Mouse (Mus musculus) forebrain, postnatal 0 days (tissue): Measurements from ENCODE around the gene Eml1. TPM values are rescaled to one million over a fixed set of nuclear protein-coding genes. Genes with fewer than 3 reads are reported as not detected.

Source experiments
- ATAC-seq: fragments of 200-750 bp; cut with Nextera tagmentation; 2 replicates; pipeline ENCODE4 v1.8.0; 2017; ENCODE audit warnings: mild to moderate bottlenecking, moderate library complexity
- DNase-seq: peaks from one replicate; pipeline ENCODE4 v3.0.0-alpha.2; 2015
- H3K27ac ChIP-seq: fragments of 300-500 bp; sonication (generic); 2 replicates; pipeline ENCODE4 v1.5.1; 2014; ENCODE audit warnings: low read depth, mild to moderate bottlenecking, antibody characterized with exemption, low read length, moderate library complexity, mixed read lengths
- H3K27me3 ChIP-seq: fragments of 300-500 bp; sonication (generic); 2 replicates; pipeline ENCODE4 v1.6.1; 2014; ENCODE audit warnings: mild to moderate bottlenecking, low read length, mixed read lengths; ENCODE audit not compliant: insufficient read depth
- H3K36me3 ChIP-seq: fragments of 300-500 bp; sonication (generic); 2 replicates; pipeline ENCODE4 v1.6.1; 2014; ENCODE audit warnings: mild to moderate bottlenecking, moderate library complexity; ENCODE audit not compliant: insufficient read depth
- H3K4me1 ChIP-seq: fragments of 300-500 bp; sonication (generic); 2 replicates; pipeline ENCODE4 v1.6.1; 2014; ENCODE audit warnings: antibody characterized with exemption; ENCODE audit not compliant: insufficient read depth
- H3K4me2 ChIP-seq: fragments of 300-500 bp; sonication (generic); 2 replicates; pipeline ENCODE4 v1.6.1; 2014; ENCODE audit warnings: low read depth, mild to moderate bottlenecking, moderate library complexity
- H3K4me3 ChIP-seq: fragments of 300-500 bp; sonication (generic); 2 replicates; pipeline ENCODE4 v1.5.1; 2014; ENCODE audit warnings: low read depth, low read length, mixed read lengths
- H3K9ac ChIP-seq: fragments of 300-500 bp; sonication (generic); 2 replicates; pipeline ENCODE4 v1.6.1; 2014; ENCODE audit warnings: mild to moderate bottlenecking
- H3K9me3 ChIP-seq: fragments of 300-500 bp; sonication (generic); 2 replicates; pipeline ENCODE4 v1.6.1; 2016; ENCODE audit warnings: low read length
- CTCF ChIP-seq: sonication (generic); IDR thresholded peaks from 2 replicates; pipeline ENCODE4 v1.5.1; 2016; ENCODE audit warnings: antibody characterized with exemption, control low read depth, low read depth
- WGBS: fragments of 180-500 bp; shearing (Covaris S2); extraction: QIAGEN DNeasy Blood & Tissue Kit; methylation state at CpG from one replicate; pipeline ENCODE4 v1.1.7; 2014; 5-methylcytosine and 5-hydroxymethylcytosine counted together
- polyA plus RNA-seq: library from polyadenylated mRNA; unstranded; fragments of >200 nt; fragmentation: Nextera tagmentation; extraction: Ambion mirVana; gene quantifications from 2 replicates; pipeline ENCODE4 v1.2.1, GENCODE M21; 2015
- total RNA-seq: library from RNA; depleted of rRNA; stranded (reverse); fragments of >200 nt; gene quantifications from 2 replicates; pipeline ENCODE4 v1.2.3, GENCODE M21; 2014

The Eml1 gene
- total and polyA plus RNA-seq, 2 experiments from 2014 or later, result 43.5 to 69.1 TPM

GRCm38 (mm10) chr12:108355271-108355670, 15.5 kb upstream of the Eml1 start:
- no peaks in the 10 kb centered on the region; the same call in 1 of the 2 replicates for H3K4me1 ChIP-seq
- H3K4me3 ChIP-seq, result no peak overlapping the region
- no peak overlapping the region for H3K4me2 ChIP-seq
- ATAC-seq (no peak), DNase-seq (no peak)
- no peak overlapping the region for H3K27ac ChIP-seq
- H3K27me3 ChIP-seq, result no peaks in the 10 kb centered on the region
- TF ChIP-seq CTCF, result no peak
- no peak overlapping the region for H3K9ac ChIP-seq
- H3K36me3 ChIP-seq, result no peaks in the 10 kb centered on the region; the same call in 1 of the 2 replicates
- WGBS, result 91% methylated on average over 1 of the region's 1 CpGs
- H3K9me3 ChIP-seq, result no peaks in the 10 kb centered on the region

- no peaks in the 10 kb centered on the region for H3K27me3 ChIP-seq
- no peaks in the 10 kb centered on the region; the same call in 1 of the 2 replicates for H3K36me3 ChIP-seq
- no peak for DNase-seq
- H3K4me3 ChIP-seq, result no peak overlapping the region
- no peaks in the 10 kb centered on the region; the same call in 1 of the 2 replicates for H3K4me1 ChIP-seq
- H3K4me2 ChIP-seq, result no peak overlapping the region
- peak; percentile 20; the same call in 1 of the 2 replicates for TF ChIP-seq CTCF
- no peaks in the 10 kb centered on the region for H3K9me3 ChIP-seq
- H3K9ac ChIP-seq, result no peak overlapping the region
- H3K27ac ChIP-seq, result no peak overlapping the region
- no peak for ATAC-seq
These were observed 14.8 kb upstream of the Eml1 start for GRCm38 (mm10) chr12:108355986-108356385.

GRCm38 (mm10) chr12:108363796-108364195, 7.0 kb upstream of the Eml1 start:
- H3K36me3 ChIP-seq, result no peaks in the 10 kb centered on the region
- H3K27me3 ChIP-seq, result no peaks in the 10 kb centered on the region
- no peak overlapping the region for H3K27ac ChIP-seq
- 4% methylated on average over 5 of the region's 5 CpGs for WGBS
- TF ChIP-seq CTCF, result peak; percentile 96
- H3K4me1 ChIP-seq, result no peaks in the 10 kb centered on the region
- ATAC-seq (peak; percentile 93), DNase-seq (peak; percentile 91)
- H3K9ac ChIP-seq, result no peak overlapping the region
- H3K4me3 ChIP-seq, result no peak overlapping the region
- no peak overlapping the region for H3K4me2 ChIP-seq
- H3K9me3 ChIP-seq, result no peaks in the 10 kb centered on the region

- Histone ChIP-seq H3K27ac (no peak overlapping the region), H3K36me3 (no peaks in the 10 kb centered on the region), H3K4me2 (no peak overlapping the region), H3K9ac (no peak overlapping the region), H3K27me3 (no peaks in the 10 kb centered on the region), H3K4me1 (no peaks in the 10 kb centered on the region), H3K9me3 (no peaks in the 10 kb centered on the region), H3K4me3 (no peak overlapping the region)
- peak; percentile 69 for DNase-seq
- ATAC-seq, result peak; percentile 24; the same call in 1 of the 2 replicates
- TF ChIP-seq CTCF, result peak; percentile 41
- 13% methylated on average over 3 of the region's 3 CpGs for WGBS
These were observed 5.4 kb upstream of the Eml1 start for GRCm38 (mm10) chr12:108365340-108365739.

GRCm38 (mm10) chr12:108365868-108366267, 4.9 kb upstream of the Eml1 start:
- Histone ChIP-seq H3K27me3 (no peaks in the 10 kb centered on the region), H3K4me2 (no peak overlapping the region), H3K4me3 (no peak overlapping the region), H3K36me3 (no peaks in the 10 kb centered on the region), H3K4me1 (no peaks in the 10 kb centered on the region), H3K27ac (no peak overlapping the region), H3K9ac (no peak overlapping the region), H3K9me3 (no peaks in the 10 kb centered on the region)
- no peak for TF ChIP-seq CTCF
- no peak for DNase-seq
- ATAC-seq, result no peak
- 77% methylated on average over 7 of the region's 7 CpGs for WGBS

- H3K27me3 ChIP-seq, result no peaks in the 10 kb centered on the region
- 74% methylated on average over 2 of the region's 2 CpGs for WGBS
- H3K4me3 ChIP-seq, result no peak overlapping the region
- H3K4me2 ChIP-seq, result no peak overlapping the region
- ATAC-seq, result no peak
- no peak for DNase-seq
- H3K9ac ChIP-seq, result no peak overlapping the region
- H3K27ac ChIP-seq, result no peak overlapping the region
- no peaks in the 10 kb centered on the region for H3K4me1 ChIP-seq
- H3K9me3 ChIP-seq, result no peaks in the 10 kb centered on the region
- H3K36me3 ChIP-seq, result no peaks in the 10 kb centered on the region
- TF ChIP-seq CTCF, result no peak
These were observed 2.8 kb upstream of the Eml1 start for GRCm38 (mm10) chr12:108367909-108368308.

GRCm38 (mm10) chr12:108368921-108369320, 1.8 kb upstream of the Eml1 start:
- Histone ChIP-seq H3K4me3 (no peak overlapping the region), H3K27ac (no peak overlapping the region), H3K9me3 (no peaks in the 10 kb centered on the region), H3K36me3 (no peaks in the 10 kb centered on the region), H3K27me3 (no peaks in the 10 kb centered on the region), H3K4me1 (no peaks in the 10 kb centered on the region), H3K4me2 (no peak overlapping the region), H3K9ac (no peak overlapping the region)
- no peak for TF ChIP-seq CTCF
- WGBS, result 56% methylated on average over 5 of the region's 5 CpGs
- ATAC-seq (no peak), DNase-seq (no peak)

GRCm38 (mm10) chr12:108371429-108371765, 640 bp downstream of the Eml1 start:
- Histone ChIP-seq H3K4me2 (no peak overlapping the region), H3K27me3 (no peaks in the 10 kb centered on the region), H3K4me3 (no peak overlapping the region), H3K9me3 (no peaks in the 10 kb centered on the region), H3K36me3 (no peaks in the 10 kb centered on the region), H3K4me1 (no peaks in the 10 kb centered on the region), H3K9ac (no peak overlapping the region), H3K27ac (no peak overlapping the region)
- 82% methylated on average over 6 of the region's 6 CpGs for WGBS
- ATAC-seq, result no peak
- no peak for TF ChIP-seq CTCF
- no peak for DNase-seq
